Mouse (Mus musculus) testis, adult 2 months (tissue): ENCODE measurements around the gene Psme2b.
"Not testable (repeated sequence)": the region's sequence is repeated elsewhere in the genome, so short reads cannot be mapped to it uniquely, and the experiment has no call there.

Experiments
- CTCF ChIP-seq: fragments of 200-500 bp; IDR thresholded peaks from 2 replicates; pipeline ENCODE4 v1.5.1; 2012; ENCODE audit warnings: low read depth, mild to moderate bottlenecking, inconsistent platforms, low read length, moderate library complexity; ENCODE audit not compliant: control insufficient read depth, insufficient read depth, insufficient replicate concordance
- POLR2A ChIP-seq: fragments of 200-500 bp; IDR thresholded peaks from 2 replicates; pipeline ENCODE4 v1.6.1; 2012; ENCODE audit warnings: low read depth, mild to moderate bottlenecking, inconsistent platforms, low read length, moderate library complexity; ENCODE audit not compliant: control insufficient read depth

DNA sequence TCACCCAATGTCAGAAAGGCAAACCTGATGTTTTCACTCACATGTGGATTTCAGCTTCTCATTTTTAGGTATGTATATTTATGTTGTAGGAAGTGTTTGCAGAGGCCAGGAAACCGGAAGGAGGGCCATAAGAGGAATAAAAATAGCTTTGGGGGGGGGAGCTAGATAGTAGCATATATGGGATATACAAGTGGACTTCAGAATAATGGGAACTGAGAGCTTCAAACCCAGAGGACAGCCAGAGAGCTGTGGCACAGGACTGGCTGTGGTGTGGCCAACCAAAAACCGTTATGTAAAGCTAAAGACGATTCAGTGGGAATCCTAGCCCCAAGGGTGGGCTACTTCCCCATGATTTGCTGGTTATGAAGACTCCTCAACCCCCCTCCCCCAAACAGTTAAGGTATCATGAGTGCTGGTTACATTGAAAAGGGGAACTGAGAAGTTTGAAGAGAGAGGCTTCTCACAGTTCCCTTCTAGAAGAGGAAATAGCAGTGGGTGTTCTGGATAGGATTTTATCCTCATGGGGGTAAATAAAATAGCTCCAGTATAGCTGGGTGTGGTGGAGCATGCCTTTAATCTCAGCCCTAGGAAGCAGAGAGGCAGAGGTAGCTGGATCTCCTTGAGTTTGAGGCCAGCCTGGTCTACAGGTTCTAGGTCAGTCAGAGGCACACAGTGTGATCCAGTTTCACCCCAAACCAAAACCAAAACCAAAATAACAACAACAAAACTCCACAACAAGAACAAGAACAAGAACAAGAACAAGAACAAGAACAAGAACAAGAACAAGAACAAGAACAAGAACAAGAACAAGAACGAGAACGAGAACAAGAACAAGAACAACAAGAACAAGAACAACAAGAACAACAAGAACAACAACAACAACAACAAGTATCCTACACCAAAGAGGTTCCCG is 45.1 kb downstream of the Psme2b start:
- not testable (repeated sequence) for TF ChIP-seq CTCF, POLR2A
